Mouse (Mus musculus) mature B cell (primary cell): ENCODE results near the gene Ppp1r14c.
"Not testable (repeated sequence)": the region's sequence is repeated elsewhere in the genome, so short reads cannot be mapped to it uniquely, and the experiment has no call there.

ENCODE experiments used
- in situ Hi-C: fragments of 300-500 bp; cut with MboI; formaldehyde crosslinking; loops from 2 replicates; pipeline ENCODE4 v1.14.3; 2019

The Ppp1r14c gene

GRCm38 (mm10) chr10:3403416-3404137, 37.7 kb downstream of the Ppp1r14c start:
- in situ Hi-C loops = no loop called here

GRCm38 (mm10) chr10:3404362-3404761, 38.5 kb downstream of the Ppp1r14c start:
- in situ Hi-C loops = no loop called here

- in situ Hi-C loops = no loop called here
Measured at GRCm38 (mm10) chr10:3406280-3406679, 40.4 kb downstream of the Ppp1r14c start.

GRCm38 (mm10) chr10:3408036-3408661, 42.3 kb downstream of the Ppp1r14c start:
- in situ Hi-C loops = no loop called here

- in situ Hi-C loops = no loop called here
Measured at GRCm38 (mm10) chr10:3408699-3409098, 42.8 kb downstream of the Ppp1r14c start.

GRCm38 (mm10) chr10:3411222-3411621, 45.4 kb downstream of the Ppp1r14c start:
- in situ Hi-C loops = no loop called here

- in situ Hi-C loops = no loop called here
Measured at GRCm38 (mm10) chr10:3411639-3412038, 45.8 kb downstream of the Ppp1r14c start.

- in situ Hi-C loops = no loop called here
Measured at GRCm38 (mm10) chr10:3414813-3415212, 49.0 kb downstream of the Ppp1r14c start.

GRCm38 (mm10) chr10:3416565-3416964, 50.7 kb downstream of the Ppp1r14c start:
- in situ Hi-C loops = no loop called here

- in situ Hi-C loops = no loop called here
Measured at GRCm38 (mm10) chr10:3417408-3417807, 51.6 kb downstream of the Ppp1r14c start.

- in situ Hi-C loops = no loop called here
Measured at GRCm38 (mm10) chr10:3424016-3424415, 58.2 kb downstream of the Ppp1r14c start.

- in situ Hi-C loops = no loop called here
Measured at GRCm38 (mm10) chr10:3427689-3428399, 62.0 kb downstream of the Ppp1r14c start.

- in situ Hi-C loops = no loop called here
Measured at GRCm38 (mm10) chr10:3434848-3435474, 69.1 kb downstream of the Ppp1r14c start.

GRCm38 (mm10) chr10:3440722-3441471, 75.0 kb downstream of the Ppp1r14c start:
- in situ Hi-C loops = no loop called here

- in situ Hi-C loops = not testable (repeated sequence)
Measured at GRCm38 (mm10) chr10:3446748-3447147, 80.9 kb downstream of the Ppp1r14c start.

GRCm38 (mm10) chr10:3448699-3449098, 82.8 kb downstream of the Ppp1r14c start:
- in situ Hi-C loops = no loop called here

- in situ Hi-C loops = no loop called here
Measured at GRCm38 (mm10) chr10:3451930-3452329, 86.1 kb downstream of the Ppp1r14c start.

GRCm38 (mm10) chr10:3452822-3453475, 87.1 kb downstream of the Ppp1r14c start:
- in situ Hi-C loops = no loop called here

GRCm38 (mm10) chr10:3458686-3459085, 92.8 kb downstream of the Ppp1r14c start:
- in situ Hi-C loops = no loop called here

GRCm38 (mm10) chr10:3460841-3461240, 95.0 kb downstream of the Ppp1r14c start:
- in situ Hi-C loops = no loop called here

GRCm38 (mm10) chr10:3466135-3466626, 100.3 kb downstream of the Ppp1r14c start:
- in situ Hi-C loops = no loop called here
